22 mouse cellular contexts compared by ENCODE assay signal in the genomic region with DNA sequence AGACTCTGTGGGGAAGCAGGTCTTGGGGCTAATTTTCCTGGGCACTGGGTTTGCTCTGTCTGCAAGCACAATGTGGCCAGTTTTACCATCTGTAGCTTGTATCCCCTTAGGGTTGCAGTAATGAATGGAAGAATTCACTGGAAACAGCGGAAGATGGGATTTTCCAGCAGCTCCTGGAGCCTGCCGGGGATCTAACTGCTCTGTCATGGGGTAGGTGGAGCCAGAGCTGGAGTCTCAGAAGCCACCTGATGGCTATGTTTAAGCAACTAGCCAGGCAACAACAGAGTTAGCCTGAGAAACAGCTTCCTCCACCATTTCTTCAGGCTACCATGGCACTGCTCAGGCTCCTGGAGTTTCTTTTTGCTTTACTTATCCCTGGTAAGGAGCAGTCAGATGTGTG. TPM values are rescaled to one million over a fixed set of nuclear protein-coding genes. Genes with fewer than 3 reads are reported as not detected.
A peak's percentile ranks its signal among the peaks of the same experiment; 100 is the strongest.
DNase-seq lines count a peak whose midpoint lies in the region; ATAC-seq lines count a peak whose summit lies in the region.
"Had no signal": no experiment of that assay in that cellular context is flagged by ENCODE, and none has a peak within 500 bp of the region (broad histone marks: within the 10 kb centered on the region; RNA-seq: fewer than 3 reads in every experiment).

A gene (plus strand): TSS at position 301 of the 400 bp plus-strand sequence.

- DNase-seq in embryonic facial prominence, embryonic 10.5 days (ENCODE audit: low spot score) = no peak
- DNase-seq in gonadal fat pad, adult 2 months (ENCODE audit: low read depth) = no peak
- no peak for DNase-seq in urinary bladder, adult 18-20 months (ENCODE audit: low spot score in 2 of 2)
- no peak for DNase-seq in urinary bladder, postnatal 4 days (ENCODE audit: low spot score in 2 of 2)
- DNase-seq: adrenal gland, postnatal 10 days; cerebellum, postnatal 10 days; gastrocnemius, postnatal 10 days; kidney, adult 18-20 months; kidney, postnatal 25 days; liver; lung, postnatal 14 days; retina, postnatal 1 day; thymus, adult 18-20 months; thymus, postnatal 4 days had no signal

- H3K36me3 ChIP-seq in megakaryocyte, embryonic 14.5 days (replicated peaks; ENCODE audit: low read length) = peaks cover 37% of the 10 kb centered on the region
- no peaks in the 10 kb centered on the region for H3K36me3 ChIP-seq in embryonic facial prominence, embryonic 10.5 days (replicated peaks)
- H3K36me3 ChIP-seq in stomach, embryonic 15.5 days = no peaks in the 10 kb centered on the region
- H3K36me3 ChIP-seq: heart, embryonic 15.5 days had no signal

- H3K27me3 ChIP-seq in megakaryocyte, embryonic 14.5 days (replicated peaks) = no peaks in the 10 kb centered on the region
- no peaks in the 10 kb centered on the region for H3K27me3 ChIP-seq in embryonic facial prominence, embryonic 10.5 days (replicated peaks; ENCODE audit: low read depth, poor library complexity, severe bottlenecking)
- H3K27me3 ChIP-seq in stomach, embryonic 15.5 days (replicated peaks) = no peaks in the 10 kb centered on the region
- H3K27me3 ChIP-seq: heart, embryonic 15.5 days had no signal

- ATAC-seq in megakaryocyte, adult 5-6 weeks (ENCODE audit: poor library complexity, severe bottlenecking) = no peak
- ATAC-seq in stomach, embryonic 15.5 days (ENCODE audit: insufficient read depth, low FRiP score, low read depth) = no peak
- ATAC-seq: hindbrain, embryonic 16.5 days had no signal

- no peak within 1 kb of the TSS for H3K9ac ChIP-seq in stomach, embryonic 15.5 days
- H3K9ac ChIP-seq: heart, embryonic 15.5 days had no signal

- H3K9me3 ChIP-seq in megakaryocyte, embryonic 14.5 days = no peaks in the 10 kb centered on the region
- no peaks in the 10 kb centered on the region for H3K9me3 ChIP-seq in embryonic facial prominence, embryonic 10.5 days
- H3K9me3 ChIP-seq in stomach, embryonic 15.5 days = no peaks in the 10 kb centered on the region
- H3K9me3 ChIP-seq: heart, embryonic 15.5 days had no signal

- no peak within 1 kb of the TSS for H3K4me3 ChIP-seq in megakaryocyte, embryonic 14.5 days (replicated peaks)
- H3K4me3 ChIP-seq in embryonic facial prominence, embryonic 10.5 days = no peak within 1 kb of the TSS
- no peak within 1 kb of the TSS for H3K4me3 ChIP-seq in stomach, embryonic 15.5 days (replicated peaks)
- H3K4me3 ChIP-seq: heart, embryonic 15.5 days; left cerebral cortex, adult 2 months had no signal

- H3K4me2 ChIP-seq in stomach, embryonic 15.5 days = no peak within 1 kb of the TSS
- H3K4me2 ChIP-seq: heart, embryonic 15.5 days had no signal

- peak within 1 kb of the TSS; percentile 30; the same call in 1 of the 2 replicates for H3K27ac ChIP-seq in embryonic facial prominence, embryonic 10.5 days (replicated peaks)
- no peak within 1 kb of the TSS for H3K27ac ChIP-seq in stomach, embryonic 15.5 days
- H3K27ac ChIP-seq: heart, embryonic 15.5 days; left cerebral cortex, adult 2 months had no signal

- WGBS in embryonic facial prominence, embryonic 10.5 days = 48% methylated on average over 2 of the region's 2 CpGs
- 66% methylated on average over 2 of the region's 2 CpGs for WGBS in stomach, embryonic 15.5 days

- H3K4me1 ChIP-seq in megakaryocyte, embryonic 14.5 days = peaks cover 70% of the 10 kb centered on the region
- H3K4me1 ChIP-seq in embryonic facial prominence, embryonic 10.5 days = peaks cover 19% of the 10 kb centered on the region
- H3K4me1 ChIP-seq in stomach, embryonic 15.5 days = 0 out of 2 replicates have a peak, but pooled peaks cover 2% of the 10 kb centered on the region

RNA-seq across cellular contexts. Expression of the gene that starts here (rescaled TPM):
- polyA plus RNA-seq in megakaryocyte, embryonic 14.5 days (2012; ENCODE audit: insufficient read depth, low replicate concordance) = 9.9 and 23.4 TPM in 2 replicates
- total RNA-seq in megakaryocyte, adult 5-6 weeks (2015) = 0.33 TPM in 1 of 2 replicates, not detected in the other
- total RNA-seq in megakaryocyte, adult 5-6 weeks (2017) = 0.51 and 1.7 TPM in 2 replicates
- 4.6 and 6.5 TPM in 2 replicates for polyA plus RNA-seq in embryonic facial prominence, embryonic 10.5 days (2016; fragmentation: Nextera tagmentation; extraction: Ambion mirVana)
- 13.0 and 14.5 TPM in 2 replicates for polyA plus RNA-seq in gonadal fat pad, adult 2 months (2012; rRNA removed)
- 10.9 and 13.7 TPM in 2 replicates for polyA plus RNA-seq in stomach, embryonic 15.5 days (2015; fragmentation: Nextera tagmentation; extraction: Ambion mirVana)
- total RNA-seq: neutrophil, adult 5-6 weeks had no signal
- polyA plus RNA-seq: C2C12 had no signal
